Mouse (Mus musculus) CD4-positive naive resting alpha-beta T cell, adult 76 days (primary cell): Measurements from ENCODE around the gene Slc16a4. TPM values are rescaled to one million over a fixed set of nuclear protein-coding genes. Genes with fewer than 3 reads are reported as not detected.

ENCODE experiments used
- total RNA-seq: library from RNA; stranded (reverse); gene quantifications from one replicate; pipeline ENCODE4 v1.2.4, GENCODE M21; 2023

Slc16a4 gene
- 0.82 TPM for total RNA-seq

GRCm38 (mm10) chr3:107290764-107291381, at the start of gene Slc16a4:
Gene Slc16a4, plus strand, starts transcription at chr3:107291230.

GRCm38 (mm10) chr3:107278479-107279269, 12.4 kb upstream of the Slc16a4 start, which contains the start of gene Lamtor5:
Gene Lamtor5, plus strand, starts transcription at chr3:107278858.

GRCm38 (mm10) chr3:107333381-107334201, 42.6 kb downstream of the Slc16a4 start, which contains the start of gene Rbm15:
Gene Rbm15, minus strand, starts transcription at chr3:107333673.

Other genes starting within 250 kb of the Slc16a4 start
- 1.1 TPM for gene Kcna2, start 190.1 kb upstream of the Slc16a4 start, total RNA-seq
- not detected for gene Kcna10, start 108.2 kb upstream of the Slc16a4 start, total RNA-seq
- not detected for gene Cym, start 69.5 kb upstream of the Slc16a4 start, total RNA-seq
- gene A630076J17Rik, start 60.6 kb upstream of the Slc16a4 start, total RNA-seq, result not detected
- gene Prok1, start 51.5 kb upstream of the Slc16a4 start, total RNA-seq, result not detected
- gene Lamtor5, start 12.4 kb upstream of the Slc16a4 start, total RNA-seq, result 37.3 TPM
- 49.9 TPM for gene Rbm15, start 42.4 kb downstream of the Slc16a4 start, total RNA-seq
- not detected for gene Kcnc4, start 168.3 kb downstream of the Slc16a4 start, total RNA-seq
- gene Slc6a17, start 226.8 kb downstream of the Slc16a4 start, total RNA-seq, result not detected